Mouse (Mus musculus) megakaryocyte, embryonic 14.5 days (primary cell): ENCODE results near the gene Dynlt1a.
"Not testable (repeated sequence)": the region's sequence is repeated elsewhere in the genome, so short reads cannot be mapped to it uniquely, and the experiment has no call there.

Source experiments
- FLI1 ChIP-seq: IDR thresholded peaks from 2 replicates; pipeline ENCODE4 v1.6.1; 2012; ENCODE audit warnings: low read length, inconsistent platforms, mixed read lengths
- GATA1 ChIP-seq: IDR thresholded peaks from 3 replicates; pipeline ENCODE4 v1.6.1; 2012; ENCODE audit warnings: mixed read lengths, low read length, inconsistent platforms, borderline replicate concordance

GRCm38 (mm10) chr17:6321081-6321777 lies 3.9 kb upstream of the Dynlt1a start:
- TF ChIP-seq GATA1, FLI1: not testable (repeated sequence)
